Mouse (Mus musculus): ENCODE measurements at regions not wholly inside any gene's neighbourhood (a gene's known extent, or its start where the extent isn't known, plus 50 kb on each side); places are given as distances from the start of the nearest gene placed in this dataset.

GRCm38 (mm10) chr1:136694983-136695382 lies 70.3 kb downstream of the Zfp281 start:
- Histone ChIP-seq H3K4me3 (replicated peaks; ENCODE audit: low read length) (no peak overlapping the region), H3K36me3 (replicated peaks; ENCODE audit: control insufficient read depth, insufficient read depth) (no peaks in the 10 kb centered on the region), H3K4me2 (replicated peaks) (no peak overlapping the region), H3K4me1 (replicated peaks; ENCODE audit: control insufficient read depth, insufficient read depth, low read length) (no peaks in the 10 kb centered on the region), H3K27me3 (ENCODE audit: control insufficient read depth, insufficient read depth, low read length) (no peaks in the 10 kb centered on the region), H3K9ac (no peak overlapping the region), H3K9me3 (ENCODE audit: control insufficient read depth, low read length) (no peaks in the 10 kb centered on the region), H3K27ac (no peak overlapping the region)
- DNase-seq (ENCODE audit: low spot score): no peak
- no peak for ATAC-seq (ENCODE audit: low FRiP score)
- WGBS: 67% methylated on average over 7 of the region's 7 CpGs

DNA sequence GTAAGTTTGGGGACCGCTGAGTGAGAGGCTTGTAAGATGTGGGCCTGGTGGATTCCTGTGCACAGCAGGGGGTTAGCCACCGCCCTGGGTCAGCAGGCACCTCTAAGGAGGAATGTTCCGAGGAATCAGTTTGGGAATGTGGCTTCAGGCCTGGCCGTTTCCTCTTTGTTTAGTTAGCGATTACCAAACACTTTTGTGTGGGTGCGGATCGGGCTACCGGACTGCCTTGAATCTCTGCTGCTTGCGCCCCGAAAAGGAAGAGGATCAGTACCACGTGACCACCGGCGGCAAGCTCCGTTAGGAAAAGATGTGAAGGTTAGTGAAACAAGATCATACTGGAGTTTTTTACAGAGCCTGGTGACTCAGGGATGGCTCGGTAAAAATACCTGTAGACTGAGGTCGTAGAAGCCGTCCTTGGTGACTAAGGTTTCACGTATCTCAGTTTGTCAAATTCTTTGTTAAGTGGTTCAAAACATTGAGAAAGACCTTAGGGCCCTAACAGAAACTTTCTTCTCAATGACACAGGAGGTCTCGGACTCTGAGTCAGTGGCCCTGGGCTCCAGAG lies 71.5 kb downstream of the Zfp281 start:
- ATAC-seq (ENCODE audit: low FRiP score): no peak
- Histone ChIP-seq H3K4me3 (replicated peaks; ENCODE audit: low read length) (0 out of 2 replicates have a peak overlapping the region, but pooled peaks have one; percentile 8), H3K4me2 (replicated peaks) (peak overlapping the region; percentile 39), H3K27ac (no peak overlapping the region), H3K4me1 (replicated peaks; ENCODE audit: control insufficient read depth, insufficient read depth, low read length) (no peaks in the 10 kb centered on the region), H3K27me3 (ENCODE audit: control insufficient read depth, insufficient read depth, low read length) (no peaks in the 10 kb centered on the region), H3K36me3 (replicated peaks; ENCODE audit: control insufficient read depth, insufficient read depth) (no peaks in the 10 kb centered on the region), H3K9me3 (ENCODE audit: control insufficient read depth, low read length) (no peaks in the 10 kb centered on the region), H3K9ac (0 out of 2 replicates have a peak overlapping the region, but pooled peaks have one; percentile 18)
- 9% methylated on average over 19 of the region's 19 CpGs for WGBS
- DNase-seq (ENCODE audit: low spot score): no peak

DNA sequence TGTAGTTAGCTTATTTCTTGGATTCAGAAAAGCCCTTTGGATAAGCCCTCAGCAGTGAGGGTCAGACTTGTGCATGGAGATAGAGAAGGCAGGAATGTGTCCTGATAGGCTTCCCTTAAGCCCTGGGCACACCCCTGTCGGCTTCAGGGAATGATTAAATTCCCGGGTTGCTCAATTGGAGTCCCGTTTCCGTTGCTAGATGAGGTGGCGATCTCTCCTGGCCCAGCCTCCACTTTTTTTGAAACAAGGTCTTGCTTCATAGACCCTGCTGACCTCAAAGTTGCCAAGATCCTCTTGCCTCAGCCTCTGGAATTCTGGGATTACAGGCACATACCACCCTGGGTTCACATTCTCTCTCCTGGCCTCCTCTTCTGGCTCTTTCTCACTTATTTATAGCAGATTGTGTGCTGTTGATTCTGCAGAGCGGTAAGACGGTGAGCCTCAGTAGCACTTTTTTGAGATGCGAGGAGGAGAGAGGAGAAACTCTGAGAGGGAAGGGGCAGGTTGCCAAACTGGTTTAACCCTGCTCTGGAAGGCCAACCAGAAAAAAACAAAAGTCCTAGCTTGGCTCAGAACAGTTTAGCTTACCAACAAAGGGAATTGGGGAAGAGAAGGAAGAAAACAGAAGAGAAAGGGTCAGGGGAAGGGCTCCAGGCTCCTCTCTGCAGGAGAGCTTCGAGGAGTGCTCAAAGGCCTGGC lies 73.9 kb downstream of the Zfp281 start:
- Histone ChIP-seq H3K36me3 (replicated peaks; ENCODE audit: control insufficient read depth, insufficient read depth) (no peaks in the 10 kb centered on the region), H3K4me3 (replicated peaks; ENCODE audit: low read length) (no peak overlapping the region), H3K9me3 (ENCODE audit: control insufficient read depth, low read length) (no peaks in the 10 kb centered on the region), H3K4me2 (replicated peaks) (no peak overlapping the region), H3K27me3 (ENCODE audit: control insufficient read depth, insufficient read depth, low read length) (no peaks in the 10 kb centered on the region), H3K4me1 (replicated peaks; ENCODE audit: control insufficient read depth, insufficient read depth, low read length) (no peaks in the 10 kb centered on the region), H3K9ac (no peak overlapping the region), H3K27ac (no peak overlapping the region)
- DNase-seq (ENCODE audit: low spot score): no peak
- WGBS: 23% methylated on average over 9 of the region's 9 CpGs
- ATAC-seq (ENCODE audit: low FRiP score): no peak

GRCm38 (mm10) chr1:136699153-136699524 lies 74.4 kb downstream of the Zfp281 start:
- H3K4me1 ChIP-seq (replicated peaks; ENCODE audit: control insufficient read depth, insufficient read depth, low read length): no peaks in the 10 kb centered on the region
- WGBS: 78% methylated on average over 7 of the region's 7 CpGs
- ATAC-seq (ENCODE audit: low FRiP score) (no peak), DNase-seq (ENCODE audit: low spot score) (no peak)
- no peak overlapping the region for H3K9ac ChIP-seq
- no peak overlapping the region for H3K4me3 ChIP-seq (replicated peaks; ENCODE audit: low read length)
- no peaks in the 10 kb centered on the region for H3K9me3 ChIP-seq (ENCODE audit: control insufficient read depth, low read length)
- no peaks in the 10 kb centered on the region for H3K36me3 ChIP-seq (replicated peaks; ENCODE audit: control insufficient read depth, insufficient read depth)
- H3K4me2 ChIP-seq (replicated peaks): no peak overlapping the region
- H3K27me3 ChIP-seq (ENCODE audit: control insufficient read depth, insufficient read depth, low read length): no peaks in the 10 kb centered on the region
- H3K27ac ChIP-seq: no peak overlapping the region

- no peaks in the 10 kb centered on the region for H3K27me3 ChIP-seq (ENCODE audit: control insufficient read depth, insufficient read depth, low read length)
- no peak overlapping the region for H3K9ac ChIP-seq
- ATAC-seq (ENCODE audit: low FRiP score) (no peak), DNase-seq (ENCODE audit: low spot score) (no peak)
- H3K36me3 ChIP-seq (replicated peaks; ENCODE audit: control insufficient read depth, insufficient read depth): no peaks in the 10 kb centered on the region
- 93% methylated on average over 8 of the region's 8 CpGs for WGBS
- no peaks in the 10 kb centered on the region for H3K4me1 ChIP-seq (replicated peaks; ENCODE audit: control insufficient read depth, insufficient read depth, low read length)
- H3K9me3 ChIP-seq (ENCODE audit: control insufficient read depth, low read length): no peaks in the 10 kb centered on the region
- H3K4me2 ChIP-seq (replicated peaks): no peak overlapping the region
- H3K4me3 ChIP-seq (replicated peaks; ENCODE audit: low read length): no peak overlapping the region
- H3K27ac ChIP-seq: no peak overlapping the region
Observed at GRCm38 (mm10) chr1:136699571-136699970, 74.9 kb downstream of the Zfp281 start.

- H3K4me1 ChIP-seq (replicated peaks; ENCODE audit: control insufficient read depth, insufficient read depth, low read length): no peaks in the 10 kb centered on the region
- H3K9me3 ChIP-seq (ENCODE audit: control insufficient read depth, low read length): no peaks in the 10 kb centered on the region
- no peaks in the 10 kb centered on the region for H3K27me3 ChIP-seq (ENCODE audit: control insufficient read depth, insufficient read depth, low read length)
- DNase-seq (ENCODE audit: low spot score) (no peak), ATAC-seq (ENCODE audit: low FRiP score) (no peak)
- H3K9ac ChIP-seq: no peak overlapping the region
- WGBS: 92% methylated on average over 5 of the region's 5 CpGs
- H3K27ac ChIP-seq: no peak overlapping the region
- no peaks in the 10 kb centered on the region for H3K36me3 ChIP-seq (replicated peaks; ENCODE audit: control insufficient read depth, insufficient read depth)
- no peak overlapping the region for H3K4me2 ChIP-seq (replicated peaks)
- H3K4me3 ChIP-seq (replicated peaks; ENCODE audit: low read length): no peak overlapping the region
Observed at GRCm38 (mm10) chr1:136704139-136704538, 79.4 kb downstream of the Zfp281 start.

DNA sequence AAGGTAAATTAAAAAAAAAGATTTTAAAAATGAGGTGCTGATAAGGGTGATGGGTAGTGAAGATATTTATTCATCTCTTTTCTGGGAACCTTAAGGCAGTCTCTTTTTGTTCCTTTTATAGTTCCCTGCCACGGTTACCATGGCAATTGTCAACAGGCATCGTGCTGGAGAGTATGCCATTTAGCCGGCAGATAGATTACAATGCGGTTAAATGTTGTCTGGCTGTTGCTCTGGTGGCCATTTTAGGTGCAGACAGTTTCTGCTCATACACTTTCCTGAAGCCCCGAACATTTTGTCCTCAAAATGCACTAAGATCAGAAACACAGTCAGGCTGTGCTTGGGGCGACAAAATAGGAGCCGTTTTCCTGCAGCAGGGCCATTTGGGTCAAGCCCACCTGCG lies 81.8 kb downstream of the Zfp281 start:
- WGBS: 34% methylated on average over 8 of the region's 8 CpGs
- Histone ChIP-seq H3K9me3 (ENCODE audit: control insufficient read depth, low read length) (no peaks in the 10 kb centered on the region), H3K27me3 (ENCODE audit: control insufficient read depth, insufficient read depth, low read length) (no peaks in the 10 kb centered on the region), H3K9ac (no peak overlapping the region), H3K4me2 (replicated peaks) (no peak overlapping the region), H3K4me3 (replicated peaks; ENCODE audit: low read length) (no peak overlapping the region), H3K4me1 (replicated peaks; ENCODE audit: control insufficient read depth, insufficient read depth, low read length) (no peaks in the 10 kb centered on the region), H3K27ac (no peak overlapping the region), H3K36me3 (replicated peaks; ENCODE audit: control insufficient read depth, insufficient read depth) (no peaks in the 10 kb centered on the region)
- peak; percentile 65; the same call in 1 of the 2 replicates for ATAC-seq (ENCODE audit: low FRiP score)
- DNase-seq (ENCODE audit: low spot score): peak; percentile 68

GRCm38 (mm10) chr1:136707394-136707793 lies 82.7 kb downstream of the Zfp281 start:
- no peak for DNase-seq (ENCODE audit: low spot score)
- no peak for ATAC-seq (ENCODE audit: low FRiP score)
- H3K4me3 ChIP-seq (replicated peaks; ENCODE audit: low read length): no peak overlapping the region
- no peak overlapping the region for H3K9ac ChIP-seq
- H3K27me3 ChIP-seq (ENCODE audit: control insufficient read depth, insufficient read depth, low read length): no peaks in the 10 kb centered on the region
- no peak overlapping the region for H3K27ac ChIP-seq
- H3K36me3 ChIP-seq (replicated peaks; ENCODE audit: control insufficient read depth, insufficient read depth): no peaks in the 10 kb centered on the region
- no peaks in the 10 kb centered on the region for H3K4me1 ChIP-seq (replicated peaks; ENCODE audit: control insufficient read depth, insufficient read depth, low read length)
- WGBS: 90% methylated on average over 8 of the region's 8 CpGs
- no peak overlapping the region for H3K4me2 ChIP-seq (replicated peaks)
- no peaks in the 10 kb centered on the region for H3K9me3 ChIP-seq (ENCODE audit: control insufficient read depth, low read length)

GRCm38 (mm10) chr1:136707866-136708265 lies 83.2 kb downstream of the Zfp281 start:
- ATAC-seq (ENCODE audit: low FRiP score) (no peak), DNase-seq (ENCODE audit: low spot score) (no peak)
- Histone ChIP-seq H3K27me3 (ENCODE audit: control insufficient read depth, insufficient read depth, low read length) (no peaks in the 10 kb centered on the region), H3K9me3 (ENCODE audit: control insufficient read depth, low read length) (no peaks in the 10 kb centered on the region), H3K4me3 (replicated peaks; ENCODE audit: low read length) (no peak overlapping the region), H3K36me3 (replicated peaks; ENCODE audit: control insufficient read depth, insufficient read depth) (no peaks in the 10 kb centered on the region), H3K4me2 (replicated peaks) (no peak overlapping the region), H3K27ac (no peak overlapping the region), H3K4me1 (replicated peaks; ENCODE audit: control insufficient read depth, insufficient read depth, low read length) (no peaks in the 10 kb centered on the region), H3K9ac (no peak overlapping the region)
- WGBS: 96% methylated on average over 12 of the region's 12 CpGs
